Comparison of ENCODE assay signal across 8 mouse cellular contexts in the genomic region with DNA sequence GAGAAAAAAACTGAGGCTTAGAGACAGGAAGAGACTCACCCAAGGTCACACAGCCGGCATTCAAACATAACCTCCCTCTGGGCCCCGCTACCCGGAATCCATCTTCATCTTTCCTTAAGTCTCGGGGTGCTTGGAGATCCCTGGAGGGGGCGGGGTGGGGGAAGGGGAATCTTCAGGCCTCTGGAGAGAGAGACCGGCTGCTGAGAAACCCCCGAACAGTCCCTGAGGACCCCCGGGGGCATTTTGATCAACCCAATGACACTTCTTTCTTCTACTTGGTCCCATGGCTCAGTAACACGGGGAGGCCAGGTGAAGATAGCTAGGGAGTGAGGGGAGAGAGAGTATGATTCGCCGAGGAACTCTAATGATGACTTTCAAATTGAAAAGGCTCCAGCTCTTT. TPM values are rescaled to one million over a fixed set of nuclear protein-coding genes. Genes with fewer than 3 reads are reported as not detected.
DNase-seq lines count a peak whose midpoint lies in the region; ATAC-seq and TF ChIP-seq lines count a peak whose summit lies in the region.

No protein-coding gene starts in this region.

- peak overlapping the region; percentile 94 for H3K27ac ChIP-seq in left cerebral cortex, adult 2 months
- H3K27ac ChIP-seq in forebrain, embryonic 10.5 days: peak overlapping the region; percentile 93
- H3K27ac ChIP-seq in intestine, postnatal 0 days (ENCODE audit: low read depth, low read length): no peak overlapping the region
- H3K27ac ChIP-seq in neural tube, embryonic 13.5 days (replicated peaks): peak overlapping the region; percentile 87; the same call in 1 of the 2 replicates

- H3K4me1 ChIP-seq in forebrain, embryonic 10.5 days: peaks cover 55% of the 10 kb centered on the region
- H3K4me1 ChIP-seq in intestine, postnatal 0 days (replicated peaks; ENCODE audit: control insufficient read depth, insufficient read depth, low read length): no peaks in the 10 kb centered on the region
- peaks cover 53% of the 10 kb centered on the region for H3K4me1 ChIP-seq in neural tube, embryonic 13.5 days (replicated peaks)

- H3K4me2 ChIP-seq in intestine, postnatal 0 days (replicated peaks; ENCODE audit: low read depth): peak overlapping the region; percentile 87
- H3K4me2 ChIP-seq in neural tube, embryonic 13.5 days: peak overlapping the region; percentile 85

- no peak for TF ChIP-seq CTCF in left cerebral cortex, adult 2 months (IDR thresholded peaks at IDR 0.05)
- TF ChIP-seq CTCF in intestine, postnatal 0 days (IDR thresholded peaks at IDR 0.05; ENCODE audit: low read depth): no peak

- H3K4me3 ChIP-seq in left cerebral cortex, adult 2 months: peak overlapping the region; percentile 96
- peak overlapping the region; percentile 82 for H3K4me3 ChIP-seq in forebrain, embryonic 10.5 days
- peak overlapping the region; percentile 59 for H3K4me3 ChIP-seq in intestine, postnatal 0 days (ENCODE audit: low read depth, low read length)
- H3K4me3 ChIP-seq in neural tube, embryonic 13.5 days: peak overlapping the region; percentile 64

- peaks cover 31% of the 10 kb centered on the region for H3K36me3 ChIP-seq in forebrain, embryonic 10.5 days (replicated peaks)
- peaks cover 6% of the 10 kb centered on the region; the same call in 1 of the 2 replicates for H3K36me3 ChIP-seq in intestine, postnatal 0 days (ENCODE audit: control insufficient read depth, insufficient read depth)
- peaks cover 13% of the 10 kb centered on the region; the same call in 1 of the 2 replicates for H3K36me3 ChIP-seq in neural tube, embryonic 13.5 days

- WGBS in forebrain, embryonic 10.5 days: 7% methylated on average over 11 of the region's 11 CpGs
- 26% methylated on average over 11 of the region's 11 CpGs for WGBS in intestine, postnatal 0 days
- WGBS in neural tube, embryonic 13.5 days: 7% methylated on average over 11 of the region's 11 CpGs

- DNase-seq in left cerebral cortex, adult 2 months (ENCODE audit: extremely low spot score in 1 of 2, low spot score in 2 of 2): no peak
- no peak for DNase-seq in left cerebral cortex, adult 9 months (ENCODE audit: low spot score in 2 of 2)
- no peak for DNase-seq in forebrain, embryonic 10.5 days (ENCODE audit: extremely low spot score, low spot score)
- no peak for DNase-seq in adrenal gland, postnatal 10 days
- DNase-seq in spleen, postnatal 4 days (ENCODE audit: low spot score in 2 of 2): no peak
- DNase-seq in right cerebral cortex, postnatal 4 days: no peak

- peak overlapping the region; percentile 55 for H3K9ac ChIP-seq in intestine, postnatal 0 days (ENCODE audit: low read depth, low read length)
- peak overlapping the region; percentile 91 for H3K9ac ChIP-seq in neural tube, embryonic 13.5 days

- no peaks in the 10 kb centered on the region for H3K27me3 ChIP-seq in forebrain, embryonic 10.5 days (ENCODE audit: poor library complexity, severe bottlenecking)
- no peaks in the 10 kb centered on the region for H3K27me3 ChIP-seq in intestine, postnatal 0 days (replicated peaks; ENCODE audit: control insufficient read depth, insufficient read depth, low read length)
- no peaks in the 10 kb centered on the region for H3K27me3 ChIP-seq in neural tube, embryonic 13.5 days

- intact Hi-C loops in left cerebral cortex, adult 2 months (cut with DNase I): no loop called here

- no peak for ATAC-seq in intestine, postnatal 0 days
- ATAC-seq in neural tube, embryonic 13.5 days (ENCODE audit: low read depth): no peak

- no peaks in the 10 kb centered on the region for H3K9me3 ChIP-seq in forebrain, embryonic 10.5 days
- no peaks in the 10 kb centered on the region for H3K9me3 ChIP-seq in intestine, postnatal 0 days (ENCODE audit: control insufficient read depth)
- no peaks in the 10 kb centered on the region for H3K9me3 ChIP-seq in neural tube, embryonic 13.5 days

RNA-seq across cellular contexts. Expression of gene Dact3, which starts 0.9 kb away (rescaled TPM):
- 100 to 1,000 TPM; 188 to 196 TPM for total RNA-seq in left cerebral cortex, adult 2 months (2021)
- polyA plus RNA-seq in forebrain, embryonic 10.5 days (2016; fragmentation: Nextera tagmentation; extraction: Ambion mirVana): 1.9 and 2.2 TPM in 2 replicates
- polyA plus RNA-seq in intestine, postnatal 0 days (2015; fragmentation: Nextera tagmentation; extraction: Ambion mirVana): 3.4 and 3.7 TPM in 2 replicates
- 3.7 and 3.9 TPM in 2 replicates for polyA plus RNA-seq in neural tube, embryonic 13.5 days (2015; fragmentation: Nextera tagmentation; extraction: Ambion mirVana)
- total RNA-seq in adrenal gland, postnatal 10 days (2021): 1 to 10 TPM; 5.7 to 7.0 TPM

RNA-seq across cellular contexts. Expression of gene Gng8, which starts 15.6 kb away (rescaled TPM):
- 1 to 10 TPM; 1.8 to 2.7 TPM for total RNA-seq in left cerebral cortex, adult 2 months (2021)
- 5.5 and 6.6 TPM in 2 replicates for polyA plus RNA-seq in forebrain, embryonic 10.5 days (2016; fragmentation: Nextera tagmentation; extraction: Ambion mirVana)
- polyA plus RNA-seq in intestine, postnatal 0 days (2015; fragmentation: Nextera tagmentation; extraction: Ambion mirVana): 4.7 and 5.3 TPM in 2 replicates
- 15.4 and 24.1 TPM in 2 replicates for polyA plus RNA-seq in neural tube, embryonic 13.5 days (2015; fragmentation: Nextera tagmentation; extraction: Ambion mirVana)
- total RNA-seq in adrenal gland, postnatal 10 days (2021): 1 to 10 TPM in 1 of 2 experiments, under 1 TPM in 1; 0.84 to 2.0 TPM

RNA-seq across cellular contexts. Expression of gene Ptgir, which starts 30.3 kb away (rescaled TPM):
- total RNA-seq in left cerebral cortex, adult 2 months (2021): under 1 TPM; 0.11 to 0.21 TPM
- 0.10 TPM in 2 replicates for polyA plus RNA-seq in forebrain, embryonic 10.5 days (2016; fragmentation: Nextera tagmentation; extraction: Ambion mirVana)
- 1.7 and 1.8 TPM in 2 replicates for polyA plus RNA-seq in intestine, postnatal 0 days (2015; fragmentation: Nextera tagmentation; extraction: Ambion mirVana)
- polyA plus RNA-seq in neural tube, embryonic 13.5 days (2015; fragmentation: Nextera tagmentation; extraction: Ambion mirVana): 3.1 and 3.6 TPM in 2 replicates
- 1 to 10 TPM; 1.2 to 2.0 TPM for total RNA-seq in adrenal gland, postnatal 10 days (2021)

RNA-seq across cellular contexts. Expression of gene Prkd2, which starts 33.3 kb away (rescaled TPM):
- 10 to 100 TPM in 1 of 2 experiments, 1 to 10 TPM in 1; 6.3 to 12.0 TPM for total RNA-seq in left cerebral cortex, adult 2 months (2021)
- polyA plus RNA-seq in forebrain, embryonic 10.5 days (2016; fragmentation: Nextera tagmentation; extraction: Ambion mirVana): 9.6 and 10.7 TPM in 2 replicates
- polyA plus RNA-seq in intestine, postnatal 0 days (2015; fragmentation: Nextera tagmentation; extraction: Ambion mirVana): 9.2 and 11.2 TPM in 2 replicates
- polyA plus RNA-seq in neural tube, embryonic 13.5 days (2015; fragmentation: Nextera tagmentation; extraction: Ambion mirVana): 6.3 and 6.8 TPM in 2 replicates
- total RNA-seq in adrenal gland, postnatal 10 days (2021): 10 to 100 TPM; 22.2 to 27.2 TPM

RNA-seq across cellular contexts. Expression of gene Calm3, which starts 47.9 kb away (rescaled TPM):
- total RNA-seq in left cerebral cortex, adult 2 months (2021): 1,000 to 10,000 TPM; 1,732 to 1,834 TPM
- polyA plus RNA-seq in forebrain, embryonic 10.5 days (2016; fragmentation: Nextera tagmentation; extraction: Ambion mirVana): 156 and 163 TPM in 2 replicates
- polyA plus RNA-seq in intestine, postnatal 0 days (2015; fragmentation: Nextera tagmentation; extraction: Ambion mirVana): 236 and 241 TPM in 2 replicates
- polyA plus RNA-seq in neural tube, embryonic 13.5 days (2015; fragmentation: Nextera tagmentation; extraction: Ambion mirVana): 275 and 297 TPM in 2 replicates
- 100 to 1,000 TPM; 224 to 252 TPM for total RNA-seq in adrenal gland, postnatal 10 days (2021)
